Mouse (Mus musculus): ENCODE measurements around the gene Rcor1.

The Rcor1 gene

GRCm38 (mm10) chr12:111164310-111164751, 125.2 kb downstream of the Rcor1 start:
- peak; percentile 89 for DNase-seq (ENCODE audit: low spot score)

GRCm38 (mm10) chr12:111165146-111165812, 126.1 kb downstream of the Rcor1 start:
- DNase-seq (ENCODE audit: low spot score): peak; percentile 61

Measured in MN1 (cell line).